Mouse (Mus musculus) testis, adult 2 months (tissue): ENCODE results near the gene Bag1. TPM values are rescaled to one million over a fixed set of nuclear protein-coding genes. Genes with fewer than 3 reads are reported as not detected.

ENCODE experiments used
- H3K27ac ChIP-seq: fragments of 200-500 bp; 2 replicates; pipeline ENCODE4 v1.5.1; 2012; ENCODE audit warnings: low read depth, low read length; ENCODE audit not compliant: control insufficient read depth, insufficient read depth
- H3K27me3 ChIP-seq: fragments of 200-500 bp; 2 replicates; pipeline ENCODE4 v1.6.1; 2012; ENCODE audit warnings: mild to moderate bottlenecking, low read length, moderate library complexity; ENCODE audit not compliant: control insufficient read depth, insufficient read depth
- H3K36me3 ChIP-seq: fragments of 200-500 bp; 2 replicates; pipeline ENCODE4 v1.6.1; 2012; ENCODE audit warnings: mild to moderate bottlenecking, low read length; ENCODE audit not compliant: control insufficient read depth, insufficient read depth
- H3K4me1 ChIP-seq: fragments of 200-500 bp; 2 replicates; pipeline ENCODE4 v1.6.1; 2012; ENCODE audit warnings: low read length; ENCODE audit not compliant: control insufficient read depth, insufficient read depth
- H3K4me3 ChIP-seq: fragments of 200-500 bp; 2 replicates; pipeline ENCODE4 v1.5.1; 2012; ENCODE audit warnings: low read depth, mild to moderate bottlenecking, low read length, moderate library complexity, mixed read lengths; ENCODE audit not compliant: control insufficient read depth
- CTCF ChIP-seq: fragments of 200-500 bp; IDR thresholded peaks from 2 replicates; pipeline ENCODE4 v1.5.1; 2012; ENCODE audit warnings: low read depth, mild to moderate bottlenecking, inconsistent platforms, low read length, moderate library complexity; ENCODE audit not compliant: control insufficient read depth, insufficient read depth, insufficient replicate concordance
- POLR2A ChIP-seq: fragments of 200-500 bp; IDR thresholded peaks from 2 replicates; pipeline ENCODE4 v1.6.1; 2012; ENCODE audit warnings: low read depth, mild to moderate bottlenecking, inconsistent platforms, low read length, moderate library complexity; ENCODE audit not compliant: control insufficient read depth
- polyA plus RNA-seq: library from polyadenylated mRNA; depleted of rRNA; stranded (reverse); fragments of >200 nt; gene quantifications from 2 replicates; pipeline ENCODE4 v1.2.3, GENCODE M21; 2012; rRNA removed

Gene Bag1
- 229 and 254 TPM in 2 replicates for polyA plus RNA-seq

DNA sequence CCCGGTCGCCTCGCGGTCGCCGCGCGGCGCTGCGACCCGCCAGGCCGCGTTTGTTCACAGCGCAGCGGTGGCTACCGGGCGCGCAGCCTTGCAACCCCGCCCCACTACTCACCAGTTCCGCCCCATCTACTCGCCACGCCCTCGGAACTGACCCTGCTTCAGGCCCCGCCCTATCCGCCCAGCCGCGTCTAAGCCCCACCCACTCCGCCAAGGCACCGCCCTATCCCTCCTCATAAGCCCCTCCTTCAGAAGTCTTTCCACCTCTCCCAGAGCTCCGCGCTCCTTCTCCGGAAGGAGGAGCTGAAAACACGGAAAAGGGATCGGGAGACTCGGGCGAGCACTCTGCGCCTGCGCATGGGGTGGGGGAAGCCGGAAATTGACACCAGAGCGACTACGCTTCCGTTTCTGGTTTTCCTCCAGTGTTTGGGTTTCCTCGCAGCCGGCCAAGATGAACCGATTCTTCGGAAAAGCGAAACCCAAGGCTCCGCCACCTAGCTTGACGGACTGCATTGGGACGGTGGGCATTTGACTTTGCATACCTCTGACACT lies at the start of gene Bag1, which contains the start of gene Chmp5:
Bag1 (minus strand) TSS at position 135 of the 549 bp plus-strand sequence.
Chmp5 (plus strand) TSS at position 248 of the 549 bp plus-strand sequence.
- Histone ChIP-seq H3K27ac (peak within 1 kb of the TSS; percentile 71), H3K4me1 (no peaks in the 10 kb centered on the region), H3K36me3 (no peaks in the 10 kb centered on the region; the same call in none of the 2 replicates), H3K4me3 (peak within 1 kb of the TSS; percentile 86), H3K27me3 (no peaks in the 10 kb centered on the region)
- TF ChIP-seq POLR2A, result peak; percentile 92
- TF ChIP-seq CTCF, result no peak

DNA sequence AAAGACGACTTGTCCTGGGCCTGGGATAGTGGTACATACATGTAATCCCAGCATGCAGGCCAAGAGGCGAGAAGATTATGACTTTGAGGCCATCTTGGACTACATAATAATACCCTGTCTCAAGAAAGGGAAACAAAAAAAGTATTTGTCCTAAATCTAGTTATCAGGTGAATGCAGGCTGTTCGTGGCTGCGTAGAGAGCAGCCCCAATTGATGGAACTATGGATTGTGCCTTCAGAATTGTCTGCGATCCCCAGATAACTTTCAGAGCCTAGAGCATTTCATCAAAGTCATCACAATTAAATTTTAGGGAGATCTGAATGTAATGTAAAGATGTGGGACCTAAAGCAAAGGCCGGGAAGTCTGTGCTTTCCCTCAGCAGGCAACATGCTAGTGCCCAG lies 48.2 kb upstream of the Bag1 start:
- H3K27me3 ChIP-seq, result no peaks in the 10 kb centered on the region
- TF ChIP-seq CTCF, result no peak
- no peak for TF ChIP-seq POLR2A
- H3K4me3 ChIP-seq, result no peak overlapping the region
- H3K4me1 ChIP-seq, result no peaks in the 10 kb centered on the region; the same call in 1 of the 2 replicates
- H3K27ac ChIP-seq, result no peak overlapping the region
- H3K36me3 ChIP-seq, result peaks cover 1% of the 10 kb centered on the region; the same call in 1 of the 2 replicates

DNA sequence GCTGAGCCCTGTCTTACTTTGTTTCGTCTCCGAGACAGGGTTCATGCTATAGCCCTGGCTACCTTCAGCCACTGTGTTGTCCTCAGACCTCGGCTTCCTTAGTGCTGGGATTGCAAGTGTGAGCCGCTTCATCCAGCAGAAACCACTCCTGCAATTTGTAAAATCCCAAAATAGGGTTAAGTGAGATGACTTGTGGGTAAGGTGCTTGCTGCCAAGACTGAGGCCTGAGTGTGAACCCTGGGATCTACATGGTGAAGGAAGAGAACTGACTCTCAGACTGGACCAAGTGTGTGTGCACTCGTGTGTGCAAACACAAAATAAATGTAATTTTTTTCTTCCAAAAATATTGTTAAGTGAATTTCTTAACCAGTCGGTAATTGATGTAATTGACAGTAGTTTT lies 41.5 kb upstream of the Bag1 start:
- TF ChIP-seq POLR2A, result no peak
- no peak for TF ChIP-seq CTCF
- H3K27ac ChIP-seq, result no peak overlapping the region
- no peaks in the 10 kb centered on the region for H3K4me1 ChIP-seq
- H3K36me3 ChIP-seq, result peaks cover 2% of the 10 kb centered on the region
- no peak overlapping the region for H3K4me3 ChIP-seq
- no peaks in the 10 kb centered on the region for H3K27me3 ChIP-seq

GRCm38 (mm10) chr4:40983686-40984085 lies 35.6 kb upstream of the Bag1 start:
- TF ChIP-seq POLR2A (no peak), CTCF (no peak)

GRCm38 (mm10) chr4:40982486-40982885 lies 34.4 kb upstream of the Bag1 start:
- Histone ChIP-seq H3K27ac (peak overlapping the region; percentile 32; the same call in 1 of the 2 replicates), H3K27me3 (no peaks in the 10 kb centered on the region), H3K36me3 (peaks cover 2% of the 10 kb centered on the region), H3K4me3 (no peak overlapping the region), H3K4me1 (no peaks in the 10 kb centered on the region)
- TF ChIP-seq POLR2A (no peak), CTCF (no peak)

More at GRCm38 (mm10) chr4:40983686-40984085, 35.6 kb upstream of the Bag1 start:
- H3K4me3 ChIP-seq, result no peak overlapping the region
- H3K36me3 ChIP-seq, result peaks cover 2% of the 10 kb centered on the region
- H3K4me1 ChIP-seq, result no peaks in the 10 kb centered on the region
- no peak overlapping the region for H3K27ac ChIP-seq
- H3K27me3 ChIP-seq, result no peaks in the 10 kb centered on the region

- TF ChIP-seq POLR2A (no peak), CTCF (no peak)
- Histone ChIP-seq H3K4me1 (no peaks in the 10 kb centered on the region), H3K27ac (peak overlapping the region; percentile 62), H3K27me3 (no peaks in the 10 kb centered on the region), H3K36me3 (no peaks in the 10 kb centered on the region), H3K4me3 (no peak overlapping the region)
Observed at GRCm38 (mm10) chr4:40979430-40979829, 31.3 kb upstream of the Bag1 start.

- Histone ChIP-seq H3K27me3 (no peaks in the 10 kb centered on the region), H3K36me3 (no peaks in the 10 kb centered on the region), H3K4me3 (no peak overlapping the region), H3K27ac (peak overlapping the region; percentile 25), H3K4me1 (peaks cover 6% of the 10 kb centered on the region)
- no peak for TF ChIP-seq CTCF
- no peak for TF ChIP-seq POLR2A
Observed at GRCm38 (mm10) chr4:40976651-40977050, 28.6 kb upstream of the Bag1 start.

DNA sequence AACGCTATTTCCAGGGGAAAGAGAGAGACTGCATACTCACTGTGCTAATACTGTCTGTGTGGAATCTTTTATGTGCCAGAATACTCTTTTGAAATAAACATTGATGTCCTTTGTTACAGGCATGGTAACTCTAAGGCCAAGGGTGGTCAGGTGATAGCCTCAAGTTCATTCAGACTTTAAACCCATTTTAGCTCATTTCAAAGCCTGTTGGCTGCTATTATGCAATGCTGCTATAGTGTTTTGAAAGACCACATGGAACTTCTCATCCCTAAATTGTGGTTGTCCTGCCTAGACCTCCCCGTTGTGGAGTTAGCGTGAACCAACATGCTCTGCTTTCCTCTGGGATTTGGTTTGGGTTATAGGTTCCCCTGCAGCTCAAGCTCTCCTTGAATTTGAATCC lies 27.6 kb upstream of the Bag1 start:
- no peaks in the 10 kb centered on the region for H3K36me3 ChIP-seq

More for the DNA sequence above, 27.6 kb upstream of the Bag1 start:
- Histone ChIP-seq H3K4me1 (peaks cover 7% of the 10 kb centered on the region), H3K27me3 (no peaks in the 10 kb centered on the region), H3K27ac (peak overlapping the region; percentile 49), H3K4me3 (no peak overlapping the region)
- TF ChIP-seq CTCF (no peak), POLR2A (no peak)
